Comparison of ENCODE assay signal across 8 mouse cellular contexts in genomic region chr4:138972139-138972826, GRCm38 (mm10). TPM values are rescaled to one million over a fixed set of nuclear protein-coding genes. Genes with fewer than 3 reads are reported as not detected.
DNase-seq lines count a peak whose midpoint lies in the region; ATAC-seq lines count a peak whose summit lies in the region.

No protein-coding gene starts in this region.

- intact Hi-C loops in left cerebral cortex, postnatal 25 days (cut with DNase I): loop anchor here (5.0 kb wide), 1 partner anchor 105 kb away; the partner anchor contains the start of gene Htr6

- H3K9ac ChIP-seq in hindbrain, embryonic 13.5 days: peak overlapping the region; percentile 71

- peak overlapping the region; percentile 95 for H3K27ac ChIP-seq in brown adipose tissue, adult 24 weeks (replicated peaks; ENCODE audit: low read depth, low read length)
- no peak overlapping the region for H3K27ac ChIP-seq in hindbrain, embryonic 13.5 days

- H3K36me3 ChIP-seq in hindbrain, embryonic 13.5 days: no peaks in the 10 kb centered on the region

- H3K4me2 ChIP-seq in hindbrain, embryonic 13.5 days: peak overlapping the region; percentile 80

- no peak for ATAC-seq in hindbrain, embryonic 13.5 days (ENCODE audit: low FRiP score)

- DNase-seq in cerebellum, adult 18-20 months: peak; percentile 14 to 19
- DNase-seq in cerebellum, adult 11 months: no peak
- peak; percentile 26 to 28 for DNase-seq in frontal cortex, postnatal 14 days (ENCODE audit: low spot score in 2 of 2)
- peak; percentile 45 to 46 for DNase-seq in left cerebral cortex, postnatal 25 days (ENCODE audit: low spot score in 2 of 2)
- DNase-seq in mesoderm, embryonic 11.5 days (ENCODE audit: low read depth, low spot score): peak; percentile 63
- peak; percentile 32 to 45 for DNase-seq in spleen, postnatal 36 days (ENCODE audit: low spot score in 2 of 2)

- no peaks in the 10 kb centered on the region for H3K9me3 ChIP-seq in hindbrain, embryonic 13.5 days

- H3K4me1 ChIP-seq in brown adipose tissue, adult 24 weeks (ENCODE audit: control insufficient read depth, insufficient read depth, insufficient read length, low read length): peaks cover 12% of the 10 kb centered on the region
- peaks cover 19% of the 10 kb centered on the region for H3K4me1 ChIP-seq in hindbrain, embryonic 13.5 days (replicated peaks)

- 20% methylated on average over 20 of the region's 20 CpGs for WGBS in hindbrain, embryonic 13.5 days

- H3K4me3 ChIP-seq in brown adipose tissue, adult 24 weeks (ENCODE audit: insufficient read depth, low read depth, low read length): peak overlapping the region; percentile 84
- H3K4me3 ChIP-seq in hindbrain, embryonic 13.5 days: peak overlapping the region; percentile 47

- peaks cover 19% of the 10 kb centered on the region for H3K27me3 ChIP-seq in hindbrain, embryonic 13.5 days

RNA-seq across cellular contexts. Expression of gene Tmco4, which starts 0.4 kb away (rescaled TPM):
- polyA plus RNA-seq in brown adipose tissue, adult 24 weeks (2012; ENCODE audit: insufficient read depth, insufficient read length, missing spikeins): 10.3 and 12.2 TPM in 2 replicates
- 0.89 and 1.3 TPM in 2 replicates for polyA plus RNA-seq in hindbrain, embryonic 13.5 days (2015; fragmentation: Nextera tagmentation; extraction: Ambion mirVana)
- total RNA-seq in left cerebral cortex, postnatal 25 days (2021): 1 to 10 TPM; 2.2 to 3.7 TPM

RNA-seq across cellular contexts. Expression of gene Rnf186, which starts 5.4 kb away (rescaled TPM):
- not detected in 2 replicates for polyA plus RNA-seq in brown adipose tissue, adult 24 weeks (2012; ENCODE audit: insufficient read depth, insufficient read length, missing spikeins)
- polyA plus RNA-seq in hindbrain, embryonic 13.5 days (2015; fragmentation: Nextera tagmentation; extraction: Ambion mirVana): not detected in 2 replicates
- not detected for total RNA-seq in left cerebral cortex, postnatal 25 days (2021)

RNA-seq across cellular contexts. Expression of gene Otud3, which starts 58.5 kb away (rescaled TPM):
- polyA plus RNA-seq in brown adipose tissue, adult 24 weeks (2012; ENCODE audit: insufficient read depth, insufficient read length, missing spikeins): 4.5 and 5.2 TPM in 2 replicates
- 2.5 and 3.5 TPM in 2 replicates for polyA plus RNA-seq in hindbrain, embryonic 13.5 days (2015; fragmentation: Nextera tagmentation; extraction: Ambion mirVana)
- 10 to 100 TPM; 19.2 to 21.6 TPM for total RNA-seq in left cerebral cortex, postnatal 25 days (2021)
